Mouse (Mus musculus) left cerebral cortex, postnatal 36 days (tissue): ENCODE data around the gene Gtpbp4. TPM values are rescaled to one million over a fixed set of nuclear protein-coding genes. Genes with fewer than 3 reads are reported as not detected.
"Not testable (repeated sequence)": the region's sequence is repeated elsewhere in the genome, so short reads cannot be mapped to it uniquely, and the experiment has no call there.

Experiments used
- DNase-seq, 2 experiments: peaks; one replicate each; pipeline ENCODE4 v3.0.0; 2021 to 2022; ENCODE audit warnings: low spot score in 2 of 2, mixed read lengths in 1 of 2
- intact Hi-C: fragments of 180-260 bp; cut with DNase I; formaldehyde crosslinking; loops from one replicate; pipeline ENCODE4 v1.15.1; 2025
- total RNA-seq, 2 experiments: library from RNA; stranded (reverse); gene quantifications; 2 replicates each; pipeline ENCODE4 v1.2.3; 2021

The Gtpbp4 gene
- total RNA-seq, 2 experiments from 2014 or later = 36.3 to 37.2 TPM

- intact Hi-C loops = loop anchor here (5.0 to 10.0 kb wide), 2 partner anchors 67 to 111 kb away; partner anchors contain the start of gene Idi1
- no peak for DNase-seq
These were observed 509 bp downstream of the Gtpbp4 start for GRCm38 (mm10) chr13:8995159-8995989.

- DNase-seq = no peak
- intact Hi-C loops = loop anchor here (10.0 kb wide), 1 partner anchor 107 kb away; the partner anchor contains the start of gene Idi1
These were observed 3.7 kb downstream of the Gtpbp4 start for GRCm38 (mm10) chr13:8992231-8992630.

- DNase-seq = no peak
- intact Hi-C loops = no loop called here
These were observed 22.9 kb downstream of the Gtpbp4 start for GRCm38 (mm10) chr13:8972972-8973371.

GRCm38 (mm10) chr13:8972369-8972768 is 23.5 kb downstream of the Gtpbp4 start:
- intact Hi-C loops = no loop called here
- DNase-seq = no peak

GRCm38 (mm10) chr13:8967742-8968141 is 28.1 kb downstream of the Gtpbp4 start:
- intact Hi-C loops = no loop called here
- no peak for DNase-seq

- intact Hi-C loops = no loop called here
- DNase-seq = no peak
These were observed 30.7 kb downstream of the Gtpbp4 start for GRCm38 (mm10) chr13:8965224-8965623.

- intact Hi-C loops, DNase-seq: not testable (repeated sequence)
These were observed 33.6 kb downstream of the Gtpbp4 start for GRCm38 (mm10) chr13:8962266-8962665.

GRCm38 (mm10) chr13:8961128-8961888 is 34.6 kb downstream of the Gtpbp4 start:
- DNase-seq, intact Hi-C loops: not testable (repeated sequence)

GRCm38 (mm10) chr13:8959554-8959953 is 36.3 kb downstream of the Gtpbp4 start:
- intact Hi-C loops, DNase-seq: not testable (repeated sequence)

GRCm38 (mm10) chr13:8959058-8959457 is 36.8 kb downstream of the Gtpbp4 start:
- DNase-seq, intact Hi-C loops: not testable (repeated sequence)

GRCm38 (mm10) chr13:8956873-8957272 is 39.0 kb downstream of the Gtpbp4 start:
- intact Hi-C loops = not testable (repeated sequence)

GRCm38 (mm10) chr13:8955127-8955526 is 40.8 kb downstream of the Gtpbp4 start:
- intact Hi-C loops, DNase-seq: not testable (repeated sequence)

More at GRCm38 (mm10) chr13:8956873-8957272, 39.0 kb downstream of the Gtpbp4 start:
- not testable (repeated sequence) for DNase-seq

GRCm38 (mm10) chr13:8952563-8952962 is 43.3 kb downstream of the Gtpbp4 start, which contains the start of gene Idi2:
Gene Idi2 (plus strand): TSS chr13:8952863.
- DNase-seq, intact Hi-C loops: not testable (repeated sequence)

GRCm38 (mm10) chr13:8948131-8948530 is 47.8 kb downstream of the Gtpbp4 start, which contains the start of gene Gm9745:
Gene Gm9745 (minus strand): TSS chr13:8948231.
- intact Hi-C loops, DNase-seq: not testable (repeated sequence)

GRCm38 (mm10) chr13:8943828-8944227 is 52.1 kb downstream of the Gtpbp4 start:
- DNase-seq, intact Hi-C loops: not testable (repeated sequence)

- DNase-seq, intact Hi-C loops: not testable (repeated sequence)
These were observed 54.2 kb downstream of the Gtpbp4 start for GRCm38 (mm10) chr13:8941701-8942100.

- intact Hi-C loops, DNase-seq: not testable (repeated sequence)
These were observed 54.8 kb downstream of the Gtpbp4 start for GRCm38 (mm10) chr13:8941110-8941509.

- DNase-seq, intact Hi-C loops: not testable (repeated sequence)
These were observed 58.2 kb downstream of the Gtpbp4 start for GRCm38 (mm10) chr13:8937611-8938140.

GRCm38 (mm10) chr13:8933499-8933898 is 62.4 kb downstream of the Gtpbp4 start:
- intact Hi-C loops = no loop called here
- no peak for DNase-seq
